Mouse (Mus musculus) MEL (cell line): ENCODE measurements around the gene Cetn3. TPM values are rescaled to one million over a fixed set of nuclear protein-coding genes. Genes with fewer than 3 reads are reported as not detected.

Experiments used
- DNase-seq: peaks from one replicate; pipeline ENCODE4 v3.0.0; 2011; ENCODE audit warnings: low read depth, low spot score
- H3K27ac ChIP-seq: 2 replicates; pipeline ENCODE4 v1.5.1; 2012; ENCODE audit warnings: low read depth, mild to moderate bottlenecking, control low read depth, low read length, moderate library complexity; ENCODE audit not compliant: control insufficient read depth
- H3K27me3 ChIP-seq, 2 experiments: fragments of 150-350 bp in 1 of 2; sonication (generic) in 1 of 2; 2 replicates each; pipeline ENCODE4 v1.6.1; 2012; ENCODE audit warnings: low read length in 2 of 2, mild to moderate bottlenecking in 2 of 2, improper control_type of control experiment in 1 of 2, moderate library complexity in 1 of 2; ENCODE audit not compliant: insufficient read depth in 2 of 2, control insufficient read depth in 1 of 2
- H3K36me3 ChIP-seq, 2 experiments: 2 replicates each; pipeline ENCODE4 v1.6.1; 2012 to 2014; ENCODE audit warnings: low read length in 2 of 2, improper control_type of control experiment in 1 of 2, inconsistent platforms in 1 of 2, mild to moderate bottlenecking in 1 of 2; ENCODE audit not compliant: insufficient read depth in 2 of 2, control insufficient read depth in 1 of 2
- H3K4me1 ChIP-seq, 2 experiments: fragments of 150-350 bp in 1 of 2; sonication (generic) in 1 of 2; 2 replicates each; pipeline ENCODE4 v1.6.1; 2012; ENCODE audit warnings: low read length in 2 of 2, improper control_type of control experiment in 1 of 2, mild to moderate bottlenecking in 1 of 2; ENCODE audit not compliant: insufficient read depth in 2 of 2, control insufficient read depth in 1 of 2
- H3K4me3 ChIP-seq, 2 experiments: fragments of 150-350 bp in 1 of 2; sonication (generic) in 1 of 2; 2 replicates each; pipeline ENCODE4 v1.5.1; 2012; ENCODE audit warnings: low read depth in 2 of 2, low read length in 2 of 2, mild to moderate bottlenecking in 2 of 2, moderate library complexity in 2 of 2, control low read depth in 1 of 2, improper control_type of control experiment in 1 of 2; ENCODE audit not compliant: control insufficient read depth in 1 of 2, insufficient read depth in 1 of 2
- H3K79me2 ChIP-seq: 2 replicates; pipeline ENCODE4 v1.6.1; 2012; ENCODE audit warnings: mild to moderate bottlenecking, low read length, moderate library complexity; ENCODE audit not compliant: control insufficient read depth, poor library complexity, insufficient read depth
- H3K9ac ChIP-seq: 2 replicates; pipeline ENCODE4 v1.6.1; 2012; ENCODE audit warnings: low read depth, mild to moderate bottlenecking, control low read depth, low read length, moderate library complexity; ENCODE audit not compliant: control insufficient read depth, poor library complexity, severe bottlenecking
- H3K9me3 ChIP-seq: fragments of 150-350 bp; sonication (generic); replicated peaks from 2 replicates; pipeline ENCODE4 v1.6.1; 2012; ENCODE audit warnings: mild to moderate bottlenecking, low read length, improper control_type of control experiment, moderate library complexity; ENCODE audit not compliant: insufficient read depth
- CHD1 ChIP-seq: IDR thresholded peaks from 2 replicates; pipeline ENCODE4 v1.6.1; 2012; ENCODE audit warnings: low read depth, mild to moderate bottlenecking, inconsistent platforms, low read length, improper control_type of control experiment
- EP300 ChIP-seq, 2 experiments: IDR thresholded peaks; 2 replicates each; pipeline ENCODE4 v1.6.1; 2011; ENCODE audit warnings: improper control_type of control experiment in 2 of 2, low read length in 2 of 2, low read depth in 1 of 2, mild to moderate bottlenecking in 1 of 2
- GABPA ChIP-seq: IDR thresholded peaks from 2 replicates; pipeline ENCODE4 v1.6.1; 2012; ENCODE audit warnings: low read depth, mild to moderate bottlenecking, inconsistent platforms, low read length, improper control_type of control experiment, moderate library complexity
- HCFC1 ChIP-seq: IDR thresholded peaks from 2 replicates; pipeline ENCODE4 v1.6.1; 2012; ENCODE audit warnings: low read depth, mild to moderate bottlenecking, inconsistent platforms, low read length, improper control_type of control experiment, moderate library complexity
- MAFK ChIP-seq: IDR thresholded peaks from 2 replicates; pipeline ENCODE4 v1.6.1; 2011; ENCODE audit warnings: low read depth, mild to moderate bottlenecking, low read length, improper control_type of control experiment, borderline replicate concordance
- MAZ ChIP-seq: IDR thresholded peaks from 2 replicates; pipeline ENCODE4 v1.6.1; 2012; ENCODE audit warnings: low read depth, mild to moderate bottlenecking, inconsistent platforms, low read length, improper control_type of control experiment
- MYB ChIP-seq: IDR thresholded peaks from 2 replicates; pipeline ENCODE4 v1.6.1; 2011; ENCODE audit warnings: mild to moderate bottlenecking, low read depth, low read length, improper control_type of control experiment
- MYC ChIP-seq: IDR thresholded peaks from 2 replicates; pipeline ENCODE4 v1.6.1; 2011; ENCODE audit warnings: low read depth, mild to moderate bottlenecking, low read length, improper control_type of control experiment, moderate library complexity
- RAD21 ChIP-seq: IDR thresholded peaks from 2 replicates; pipeline ENCODE4 v1.6.1; 2011; ENCODE audit warnings: mild to moderate bottlenecking, low read depth, low read length, improper control_type of control experiment
- RCOR1 ChIP-seq: IDR thresholded peaks from 2 replicates; pipeline ENCODE4 v1.6.1; 2012; ENCODE audit warnings: low read depth, mild to moderate bottlenecking, inconsistent platforms, low read length, improper control_type of control experiment
- TAL1 ChIP-seq: IDR thresholded peaks from 2 replicates; pipeline ENCODE4 v1.6.1; 2012; ENCODE audit warnings: mild to moderate bottlenecking, inconsistent platforms, low read length, moderate library complexity, mixed read lengths
- TBP ChIP-seq: IDR thresholded peaks from 2 replicates; pipeline ENCODE4 v1.8.0; 2011; ENCODE audit warnings: low read depth, low read length, improper control_type of control experiment
- UBTF ChIP-seq: IDR thresholded peaks from 2 replicates; pipeline ENCODE4 v1.6.1; 2012; ENCODE audit warnings: low read depth, mild to moderate bottlenecking, inconsistent platforms, low read length, improper control_type of control experiment, moderate library complexity, borderline replicate concordance; ENCODE audit not compliant: insufficient read depth
- ZKSCAN1 ChIP-seq: IDR thresholded peaks from 2 replicates; pipeline ENCODE4 v1.6.1; 2012; ENCODE audit warnings: low read depth, mild to moderate bottlenecking, inconsistent platforms, low read length, improper control_type of control experiment, moderate library complexity
- ZMIZ1 ChIP-seq: IDR thresholded peaks from 2 replicates; pipeline ENCODE4 v1.6.1; 2012; ENCODE audit warnings: low read depth, mild to moderate bottlenecking, inconsistent platforms, low read length, improper control_type of control experiment, moderate library complexity
- ZNF384 ChIP-seq: IDR thresholded peaks from 2 replicates; pipeline ENCODE4 v1.6.1; 2012; ENCODE audit warnings: low read depth, mild to moderate bottlenecking, inconsistent platforms, low read length, improper control_type of control experiment
- polyA plus RNA-seq, 2 experiments: library from polyadenylated mRNA; stranded (reverse) in 1 of 2; unstranded in 1 of 2; fragments of >175 nt in 1 of 2; fragments of >200 nt in 1 of 2; gene quantifications; 2 replicates each; pipeline versions ENCODE4 v1.2.1 to v1.2.4; 2012; ENCODE audit warnings: low replicate concordance in 2 of 2, low read depth in 1 of 2; ENCODE audit not compliant: insufficient read length in 2 of 2, insufficient read depth in 1 of 2, missing spikeins in 1 of 2
- total RNA-seq: library from RNA; depleted of rRNA; stranded (reverse); fragments of 300-350 nt; gene quantifications from 2 replicates; pipeline ENCODE4 v1.2.3, GENCODE M21; 2012

Gene Cetn3
- total and polyA plus RNA-seq, 3 experiments = 70.2 to 101 TPM; not detected in 1

GRCm38 (mm10) chr13:81743391-81744091, 39.3 kb upstream of the Cetn3 start:
- no peaks in the 10 kb centered on the region for H3K9me3 ChIP-seq

GRCm38 (mm10) chr13:81744092-81744396, 38.8 kb upstream of the Cetn3 start:
- Histone ChIP-seq H3K36me3 (no peaks in the 10 kb centered on the region; a peak in 1 of 4 replicates), H3K4me3 (no peak overlapping the region), H3K27me3 (no peaks in the 10 kb centered on the region), H3K9me3 (no peaks in the 10 kb centered on the region), H3K27ac (no peak overlapping the region), H3K4me1 (peaks cover 0 to 5% of the 10 kb centered on the region in 2 experiments; a peak in 1 of 4 replicates), H3K9ac (no peak overlapping the region), H3K79me2 (no peaks in the 10 kb centered on the region)
- DNase-seq = no peak
- TF ChIP-seq CHD1 (no peak), MYB (no peak), MAFK (no peak), RCOR1 (no peak), RAD21 (no peak), ZKSCAN1 (no peak), GABPA (no peak)

More at GRCm38 (mm10) chr13:81743391-81744091, 39.3 kb upstream of the Cetn3 start:
- TF ChIP-seq MAZ = no peak
- TF ChIP-seq ZMIZ1 = no peak
- TF ChIP-seq TBP = no peak
- TF ChIP-seq HCFC1 = no peak
- peak in 1 of 2 experiments; percentile 31; a peak in 1 of 4 replicates for TF ChIP-seq EP300 (IDR thresholded peaks at IDR 0.05; ENCODE audit: low read depth in 1 of 2, low read length in 2 of 2)
- TF ChIP-seq UBTF = no peak
- peak; percentile 33 for TF ChIP-seq TAL1
- no peak for TF ChIP-seq MYC
- no peak for TF ChIP-seq ZNF384
- Histone ChIP-seq H3K27ac (no peak overlapping the region), H3K9ac (no peak overlapping the region), H3K79me2 (no peaks in the 10 kb centered on the region), H3K36me3 (no peaks in the 10 kb centered on the region; a peak in 1 of 4 replicates), H3K4me3 (no peak overlapping the region), H3K4me1 (peaks cover 0 to 5% of the 10 kb centered on the region in 2 experiments; a peak in 1 of 4 replicates), H3K27me3 (no peaks in the 10 kb centered on the region)
- peak; percentile 38 for DNase-seq
